Mouse (Mus musculus): ENCODE results near the gene Ptgdr.
"Not testable (repeated sequence)": the region's sequence is repeated elsewhere in the genome, so short reads cannot be mapped to it uniquely, and the experiment has no call there.

Gene Ptgdr

DNA sequence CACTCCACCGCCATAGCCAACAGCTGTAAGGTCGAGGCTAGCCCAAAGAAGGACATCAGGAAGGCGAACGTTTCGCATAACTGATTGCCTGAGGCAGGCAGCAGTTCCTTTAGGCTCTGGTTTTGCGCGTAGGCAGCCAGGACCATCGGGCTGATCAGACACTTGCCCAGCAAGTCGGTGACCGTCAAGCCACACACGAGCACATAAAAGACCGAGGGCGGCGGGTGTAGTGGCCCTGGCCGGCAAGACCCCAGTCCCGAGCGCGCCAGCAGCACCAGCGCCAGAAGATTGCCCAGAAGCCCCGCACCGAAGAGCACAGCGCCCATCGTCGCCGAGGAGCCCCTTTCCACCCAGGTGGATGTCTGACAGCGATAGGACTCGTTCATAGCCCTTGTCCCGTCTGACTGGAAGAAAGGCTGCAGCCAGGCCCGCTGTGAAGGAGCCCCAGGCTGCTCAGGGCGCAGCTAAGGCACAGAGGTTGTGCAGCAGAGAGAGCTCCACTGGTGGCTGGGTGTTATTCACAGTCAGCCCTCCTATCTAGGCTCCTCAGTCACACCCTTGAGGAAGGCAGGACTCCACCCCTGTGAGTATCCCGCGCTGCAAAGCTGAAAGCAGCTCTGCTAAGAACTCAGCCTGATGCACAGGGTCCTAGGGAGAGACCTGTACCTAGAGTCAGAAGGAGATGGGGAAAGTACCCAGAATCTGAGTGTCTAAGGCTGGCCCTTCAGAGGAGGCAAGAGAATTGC lies at the start of gene Ptgdr:
TSS of gene Ptgdr (minus strand) at position 508 of the 746 bp plus-strand sequence.
- no peak for DNase-seq (ENCODE audit: low spot score)

GRCm38 (mm10) chr14:44907774-44908173 lies 48.6 kb upstream of the Ptgdr start:
- DNase-seq (ENCODE audit: low spot score): no peak

GRCm38 (mm10) chr14:44904199-44904598 lies 45.0 kb upstream of the Ptgdr start:
- no peak for DNase-seq (ENCODE audit: low spot score)

DNA sequence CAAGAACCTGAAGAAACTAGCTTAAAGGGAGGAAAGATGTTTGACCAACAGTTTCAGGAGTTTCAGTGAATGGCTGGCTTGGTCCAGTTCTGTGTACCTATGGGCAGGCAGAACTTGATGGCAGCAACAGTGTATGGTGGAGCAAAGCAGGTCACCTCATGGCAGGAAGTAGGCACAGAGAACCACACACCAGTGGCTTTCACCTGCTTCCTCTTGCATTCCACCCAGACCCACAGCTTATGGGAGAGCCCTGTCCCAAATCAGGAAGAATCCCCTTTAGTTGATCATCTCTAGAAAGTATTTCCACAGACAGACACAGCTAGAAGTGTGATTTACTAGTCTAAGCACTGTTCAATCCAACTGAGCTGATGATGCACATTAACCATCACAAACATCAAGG lies 42.6 kb upstream of the Ptgdr start:
- not testable (repeated sequence) for DNase-seq (ENCODE audit: low spot score)

DNA sequence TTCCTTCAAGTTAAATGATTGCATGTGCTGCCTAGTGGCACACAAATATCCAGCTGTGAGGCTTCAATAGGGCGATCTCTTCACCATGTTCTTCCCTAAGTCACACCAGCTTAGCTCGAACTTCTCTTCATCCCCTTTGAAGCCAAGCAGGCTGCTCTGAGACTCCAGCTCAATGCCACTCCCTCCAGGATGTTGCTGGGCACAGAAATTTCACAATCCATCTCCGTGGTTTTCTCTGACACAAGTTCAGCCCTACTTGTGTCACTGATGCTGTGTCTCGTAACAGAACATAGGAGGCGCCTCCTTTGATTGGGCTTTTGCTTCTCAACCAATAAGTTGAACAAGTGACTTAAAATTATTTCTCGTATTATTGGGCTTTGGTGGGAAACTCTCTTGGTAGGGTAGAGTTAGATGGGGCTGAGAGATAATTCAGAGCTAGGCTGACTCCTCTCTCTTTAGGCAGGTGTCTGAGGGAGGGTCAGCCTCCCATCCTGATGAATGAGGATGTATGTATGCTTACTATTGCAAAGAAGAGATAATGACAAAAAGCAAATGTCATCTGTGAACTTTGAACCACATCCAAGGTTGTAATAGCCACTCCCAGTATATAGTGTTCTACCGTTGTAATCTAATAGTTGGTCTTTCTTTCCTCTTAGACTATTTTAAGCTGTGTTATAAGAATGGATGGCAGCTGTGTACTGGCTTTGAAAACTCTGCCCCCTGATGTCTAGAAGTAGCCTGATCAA lies 32.4 kb upstream of the Ptgdr start:
- DNase-seq (ENCODE audit: low spot score): no peak

DNA sequence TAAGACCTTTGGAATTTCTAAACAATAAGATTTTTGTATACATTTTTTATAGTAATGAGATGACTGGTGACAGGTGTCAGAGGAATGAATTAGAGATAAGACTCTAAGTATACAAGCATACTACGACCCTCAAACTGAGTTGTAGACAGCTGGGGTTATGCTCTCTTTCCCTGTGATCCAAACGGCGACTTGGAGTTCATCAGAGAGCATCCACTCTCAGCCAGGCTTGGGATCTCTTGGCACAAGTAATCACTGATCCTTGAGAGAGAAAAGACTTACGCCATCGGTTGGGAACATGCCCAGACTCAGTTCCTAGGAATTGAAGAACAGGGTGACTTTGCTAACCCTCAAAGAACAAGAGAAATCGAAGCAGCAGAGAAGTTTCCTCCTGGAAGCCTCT lies 10.5 kb upstream of the Ptgdr start:
- no peak for DNase-seq (ENCODE audit: low spot score)

- no peak for DNase-seq (ENCODE audit: low spot score)
Measured at GRCm38 (mm10) chr14:44865661-44866060, 6.5 kb upstream of the Ptgdr start.

DNA sequence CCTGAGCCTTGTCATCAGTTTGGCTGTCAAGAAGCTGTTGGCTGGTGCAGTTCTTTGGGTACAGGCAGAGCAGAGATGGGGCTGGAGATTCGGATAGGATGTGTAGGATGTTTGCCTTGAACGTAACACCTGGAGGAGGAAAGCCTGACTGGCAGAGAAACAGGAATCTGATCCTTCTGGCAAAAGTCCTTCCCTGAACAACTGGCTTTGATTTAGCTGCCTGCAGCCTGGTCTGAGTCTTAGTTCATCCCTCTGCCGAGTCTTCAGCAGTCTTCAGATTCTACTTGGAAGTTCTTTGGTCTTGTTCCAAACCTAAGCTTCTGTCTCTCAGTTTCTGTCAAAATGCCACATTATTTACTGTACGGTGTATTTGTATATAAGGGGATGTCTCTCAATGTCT lies 3.9 kb upstream of the Ptgdr start:
- no peak for DNase-seq (ENCODE audit: low spot score)

GRCm38 (mm10) chr14:44861161-44861560 lies 2.0 kb upstream of the Ptgdr start:
- DNase-seq (ENCODE audit: low spot score): no peak

DNA sequence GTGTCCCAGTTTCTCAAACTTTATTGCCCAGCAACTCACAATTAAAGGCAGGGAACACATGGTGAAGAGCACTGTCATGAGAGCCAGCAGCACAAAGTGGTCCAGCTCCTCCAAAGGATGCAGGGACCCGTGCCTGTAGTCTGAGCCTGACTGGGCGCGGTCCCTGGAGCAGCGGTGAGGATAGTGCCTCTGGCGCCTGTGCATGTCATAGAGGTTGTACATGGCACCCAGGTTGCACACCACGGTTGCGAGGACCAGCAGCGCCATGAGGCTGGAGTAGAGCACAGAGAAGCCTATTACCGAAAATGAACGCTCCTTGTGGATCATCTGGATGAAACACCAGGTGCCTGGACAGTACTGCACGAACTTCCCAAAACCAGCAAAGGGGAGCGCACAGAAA lies 803 bp downstream of the Ptgdr start:
- DNase-seq (ENCODE audit: low spot score): no peak

- DNase-seq (ENCODE audit: low spot score): not testable (repeated sequence)
Measured at GRCm38 (mm10) chr14:44850637-44851036, 8.5 kb downstream of the Ptgdr start.

GRCm38 (mm10) chr14:44847740-44848139 lies 11.4 kb downstream of the Ptgdr start:
- DNase-seq (ENCODE audit: low spot score): no peak

DNA sequence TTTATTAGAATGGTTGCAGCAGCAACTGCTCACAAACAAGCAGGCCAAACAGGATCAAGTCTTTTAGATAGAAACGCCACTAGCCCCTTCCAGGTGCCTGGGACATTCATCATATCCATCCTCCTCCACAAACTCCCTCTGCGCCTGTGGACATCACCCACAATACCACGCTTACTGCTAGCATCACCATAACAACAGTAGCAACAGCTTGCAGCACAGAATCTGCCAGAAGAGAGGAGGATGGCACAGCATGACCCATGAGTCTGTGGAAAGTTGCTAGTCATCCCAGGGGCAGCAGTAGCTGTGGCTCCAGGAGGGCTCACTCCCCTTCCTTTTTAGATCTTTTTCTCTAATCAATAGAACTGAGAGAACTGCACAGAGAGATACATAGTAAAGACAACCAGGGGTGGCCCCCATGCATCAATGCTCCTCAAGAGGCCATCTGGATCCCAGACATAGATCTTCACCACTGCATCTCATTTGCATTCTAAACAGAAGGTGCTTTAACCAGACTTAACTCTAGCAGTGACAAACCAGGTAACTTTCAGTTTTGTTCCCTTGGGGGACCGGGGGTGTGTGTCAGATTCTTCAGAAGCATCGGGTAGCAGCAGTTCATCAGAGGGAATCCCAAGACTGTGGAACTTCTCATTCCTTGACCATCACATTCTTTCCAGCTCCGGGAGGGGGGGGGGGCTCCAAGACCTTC lies 12.5 kb downstream of the Ptgdr start:
- no peak for DNase-seq (ENCODE audit: low spot score)

GRCm38 (mm10) chr14:44843768-44844755 lies 15.1 kb downstream of the Ptgdr start:
- no peak for DNase-seq (ENCODE audit: low spot score)

GRCm38 (mm10) chr14:44838685-44839084 lies 20.5 kb downstream of the Ptgdr start:
- DNase-seq (ENCODE audit: low spot score): no peak

GRCm38 (mm10) chr14:44835132-44835531 lies 24.0 kb downstream of the Ptgdr start:
- DNase-seq (ENCODE audit: low spot score): no peak

- DNase-seq (ENCODE audit: low spot score): not testable (repeated sequence)
Measured at GRCm38 (mm10) chr14:44834134-44834533, 25.0 kb downstream of the Ptgdr start.

- DNase-seq (ENCODE audit: low spot score): not testable (repeated sequence)
Measured at GRCm38 (mm10) chr14:44833096-44833495, 26.1 kb downstream of the Ptgdr start.

DNA sequence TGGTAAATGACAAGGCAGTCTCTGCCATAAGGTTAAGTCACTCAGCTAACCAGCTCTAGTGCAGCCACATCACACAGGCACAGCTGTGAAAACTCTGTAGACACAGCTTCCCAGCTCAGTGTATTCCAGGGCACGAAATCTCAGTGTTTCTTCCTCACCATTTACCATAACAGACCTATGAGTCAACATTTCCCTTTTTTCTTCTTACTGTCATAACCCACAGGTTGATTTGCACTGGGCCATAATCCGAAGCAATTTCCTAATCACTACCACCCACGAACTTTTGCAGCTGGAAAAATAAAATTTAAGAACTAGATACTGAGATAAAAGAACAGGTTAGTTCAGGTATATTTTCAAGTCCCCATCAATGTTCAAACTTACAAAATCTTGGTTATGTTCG lies 31.4 kb downstream of the Ptgdr start:
- DNase-seq (ENCODE audit: low spot score): no peak

DNA sequence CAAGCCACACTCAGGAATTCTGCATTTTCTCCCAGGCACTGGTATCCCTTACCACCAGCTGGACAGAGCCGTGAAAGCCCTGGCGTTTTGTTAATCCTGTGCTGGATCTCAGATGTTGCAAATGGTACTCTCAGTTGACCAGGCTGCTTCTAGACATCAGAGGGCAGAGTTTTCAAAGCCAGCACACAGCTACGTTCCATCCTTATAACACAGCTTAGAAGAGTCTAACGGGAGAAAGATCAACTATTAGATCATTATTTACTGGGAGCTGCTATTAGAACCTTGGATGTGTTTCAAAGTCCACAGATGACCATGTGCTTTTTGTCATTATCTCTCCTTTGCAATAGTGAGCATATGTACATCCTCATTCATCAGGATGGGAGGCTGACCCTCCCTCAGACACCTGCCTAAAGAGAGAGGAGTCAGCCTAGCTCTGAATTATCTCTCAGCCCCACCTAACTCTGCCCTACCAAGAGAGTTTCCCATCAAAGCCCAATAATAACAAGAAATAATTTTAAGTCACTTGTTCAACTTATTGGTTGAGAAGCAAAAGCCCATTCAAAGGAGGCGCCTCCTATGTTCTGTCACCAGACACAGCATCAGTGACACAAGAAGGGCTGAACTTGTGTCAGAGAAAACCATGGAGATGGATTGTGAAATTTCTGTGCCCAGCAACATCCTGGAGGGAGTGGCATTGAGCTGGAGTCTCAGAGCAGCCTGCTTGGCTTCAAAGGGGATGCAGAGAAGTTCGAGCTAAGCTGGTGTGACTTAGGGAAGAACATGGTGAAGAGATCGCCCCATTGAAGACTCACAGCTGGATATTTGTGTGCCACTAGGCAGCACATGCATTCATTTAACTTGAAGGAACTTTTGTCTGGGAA lies 37.8 kb downstream of the Ptgdr start:
- no peak for DNase-seq (ENCODE audit: low spot score)

DNA sequence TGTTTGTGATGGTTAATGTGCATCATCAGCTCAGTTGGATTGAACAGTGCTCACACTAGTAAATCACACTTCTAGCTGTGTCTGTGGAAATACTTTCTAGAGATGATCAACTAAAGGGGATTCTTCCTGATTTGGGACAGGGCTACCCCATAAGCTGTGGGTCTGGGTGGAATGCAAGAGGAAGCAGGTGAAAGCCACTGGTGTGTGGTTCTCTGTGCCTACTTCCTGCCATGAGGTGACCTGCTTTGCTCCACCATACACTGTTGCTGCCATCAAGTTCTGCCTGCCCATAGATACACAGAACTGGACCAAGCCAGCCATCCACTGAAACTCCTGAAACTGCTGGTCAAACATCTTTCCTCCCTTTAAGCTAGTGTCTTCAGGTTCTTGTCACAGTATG lies 46.0 kb downstream of the Ptgdr start:
- not testable (repeated sequence) for DNase-seq (ENCODE audit: low spot score)

All from ovary, adult 18-20 months (tissue).